Mouse (Mus musculus) cerebellum, adult (tissue): Measurements from ENCODE around the gene Krt36.

Source experiments
- ATAC-seq: cut with Nextera tagmentation; 2 replicates; pipeline ENCODE4 v1.9.2; 2017; ENCODE audit warnings: mild to moderate bottlenecking, moderate library complexity, mixed read lengths; ENCODE audit not compliant: insufficient number of reproducible peaks, low FRiP score, low TSS enrichment

The Krt36 gene

DNA sequence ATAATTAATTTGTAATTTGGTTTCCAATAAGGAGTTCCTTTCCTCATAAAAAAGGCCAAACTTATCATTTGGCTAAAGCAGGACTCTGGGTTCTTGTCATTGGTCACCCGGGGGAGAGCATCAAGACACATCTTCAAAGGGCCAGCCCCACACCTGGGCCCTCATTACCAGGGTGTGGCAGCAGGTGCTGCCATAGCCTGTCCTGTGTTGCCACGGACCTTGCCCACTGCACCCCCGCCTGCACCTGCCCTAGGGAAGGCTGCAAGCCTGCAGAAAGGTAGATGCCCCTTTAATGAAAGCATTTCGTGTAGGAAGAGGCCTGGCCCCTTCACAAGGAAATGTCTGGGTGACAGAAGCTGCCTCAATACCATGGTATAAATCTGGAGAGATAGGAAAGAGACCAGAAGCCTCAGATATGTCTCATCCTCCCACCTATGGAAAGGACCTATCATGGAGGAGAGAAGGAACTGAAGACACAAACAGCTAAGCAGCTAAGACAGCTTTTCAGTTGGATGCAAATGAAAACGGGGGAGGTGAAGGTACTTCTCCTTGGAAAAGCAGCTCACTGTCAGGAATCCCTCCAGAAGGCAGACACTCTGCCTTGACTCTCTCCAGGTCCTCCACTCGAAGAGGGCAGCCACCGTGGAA, 16.9 kb downstream of the Krt36 start:
- ATAC-seq = no peak

DNA sequence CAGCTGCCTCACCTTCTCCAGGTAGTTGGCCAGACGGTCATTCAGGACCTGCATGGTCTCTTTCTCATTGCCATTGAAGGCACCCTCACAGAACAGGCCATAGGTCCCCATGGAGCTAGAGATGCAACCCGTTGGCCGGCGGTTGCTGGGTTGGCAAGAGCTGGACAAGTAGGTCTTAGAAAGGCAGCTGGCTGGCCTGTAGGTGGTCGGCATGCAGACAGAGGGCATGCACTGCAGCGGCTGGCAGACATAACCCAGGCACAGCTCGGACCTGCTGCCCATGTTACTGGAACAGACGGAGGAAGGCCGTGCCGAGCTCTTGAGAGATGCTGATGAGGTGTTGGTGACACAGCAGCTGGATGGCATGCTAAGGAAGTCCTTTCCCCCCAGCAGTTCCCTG, 17.6 kb downstream of the Krt36 start, which contains the start of gene Krt32:
TSS of gene Krt32 (minus strand) at position 366 of the 400 bp plus-strand sequence.
- ATAC-seq = no peak

DNA sequence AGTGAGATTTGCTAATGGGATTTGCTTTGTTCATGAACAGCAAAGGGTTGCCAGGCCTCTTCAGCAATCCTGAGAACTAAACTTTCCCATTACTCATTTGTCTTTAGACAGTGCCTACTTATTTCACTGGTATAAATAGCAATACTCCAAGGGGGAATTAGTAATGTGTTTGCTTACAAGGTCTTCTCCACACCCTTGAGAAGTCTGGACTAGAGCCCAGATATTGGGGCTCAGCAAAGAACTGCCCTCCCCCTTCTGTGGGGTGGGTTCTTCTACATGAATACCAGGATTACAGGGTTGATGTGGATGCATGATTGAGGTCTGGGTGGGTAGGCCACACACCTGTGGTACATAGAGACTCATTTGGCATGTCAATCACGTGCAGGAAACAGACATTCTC, 31.6 kb downstream of the Krt36 start:
- no peak for ATAC-seq

DNA sequence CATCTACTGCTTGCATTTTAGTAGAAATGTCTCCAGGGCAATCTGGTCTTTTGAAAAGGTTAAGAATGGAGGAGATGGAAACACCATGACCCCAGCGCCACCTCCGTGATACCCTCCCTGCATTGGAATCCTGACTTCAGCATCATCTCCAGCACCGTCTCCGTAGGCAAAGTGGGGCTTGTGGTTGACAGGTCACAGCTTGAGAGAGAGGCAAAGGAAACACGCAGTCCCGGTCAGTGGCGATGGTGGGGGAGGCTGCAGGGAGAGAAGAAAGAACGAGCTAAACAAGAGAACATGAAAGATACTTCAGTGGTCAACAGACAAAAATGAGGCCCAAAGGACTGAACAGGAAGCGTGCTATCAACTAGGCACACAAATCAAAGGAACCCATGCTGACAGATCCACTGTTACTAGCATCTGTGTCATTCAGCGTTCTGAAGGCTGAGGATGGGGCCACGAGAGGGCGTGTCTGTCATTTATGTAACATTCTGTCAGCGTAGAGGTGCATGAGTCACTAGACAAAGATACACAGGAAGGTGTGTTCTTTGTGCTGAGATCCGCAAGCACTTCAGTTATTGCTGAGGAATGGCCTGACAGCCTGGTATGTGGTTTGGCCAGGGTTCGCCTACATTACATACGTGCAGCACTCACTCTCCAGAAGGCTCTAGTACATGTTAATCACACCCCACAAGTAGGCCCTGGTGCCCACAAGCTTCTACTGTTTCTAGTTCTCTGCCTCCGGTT, 38.0 kb downstream of the Krt36 start:
- ATAC-seq = no peak

DNA sequence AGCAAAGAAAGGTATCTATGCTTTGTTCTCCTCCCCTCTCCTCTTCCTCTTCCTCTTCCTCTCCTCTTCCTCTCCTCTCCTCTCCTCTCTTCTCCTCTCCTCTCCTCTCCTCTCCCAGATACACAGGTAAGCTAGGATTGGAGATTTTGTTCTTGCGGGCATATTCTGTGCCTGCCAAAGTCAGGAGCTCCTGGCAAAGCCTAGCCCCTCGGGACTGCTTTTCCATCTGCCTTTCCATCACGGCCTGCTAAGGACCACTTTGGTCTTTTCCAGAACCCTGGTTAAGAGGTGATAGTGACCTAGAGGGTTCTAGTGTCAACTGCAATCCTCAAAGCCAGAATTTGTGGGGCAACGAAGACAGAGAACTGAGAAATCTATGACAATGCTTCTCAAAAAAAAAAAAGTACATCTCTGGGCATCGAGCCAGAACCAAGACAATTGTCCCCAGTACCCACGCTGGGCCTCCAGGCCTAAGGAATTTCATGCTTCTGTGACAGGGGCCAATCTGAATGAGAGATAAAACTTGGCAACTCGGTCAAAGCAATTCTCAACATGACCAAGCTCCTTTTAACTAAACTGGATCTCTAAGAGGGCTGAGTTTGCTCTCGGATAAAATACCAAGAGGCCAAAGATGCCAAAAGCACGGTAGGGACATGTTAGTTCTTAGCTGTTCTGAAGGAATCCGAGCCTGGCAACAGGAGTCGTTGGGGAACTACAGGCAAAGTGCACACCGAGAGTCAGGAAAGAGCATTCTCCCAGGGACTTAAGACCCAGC, 39.0 kb downstream of the Krt36 start:
- ATAC-seq = no peak

DNA sequence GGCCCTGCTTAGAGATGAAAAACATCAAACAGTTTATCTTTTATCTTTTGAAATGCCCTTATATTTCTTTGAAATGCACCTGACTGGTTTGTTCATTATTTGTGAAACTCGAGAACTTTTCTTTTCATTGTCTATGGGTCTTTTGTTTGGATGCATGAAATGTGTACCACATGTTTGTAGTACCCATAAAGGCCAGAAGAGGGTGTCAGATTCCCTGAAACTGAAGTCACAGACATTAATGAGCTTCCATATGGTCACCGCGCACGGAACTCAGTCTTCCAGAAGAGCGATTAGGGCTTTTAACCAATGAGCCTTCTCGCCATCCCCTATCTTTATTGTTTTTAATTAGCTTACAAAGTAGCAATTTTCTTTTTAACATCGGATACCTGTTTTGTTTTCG, 46.6 kb downstream of the Krt36 start:
- no peak for ATAC-seq

DNA sequence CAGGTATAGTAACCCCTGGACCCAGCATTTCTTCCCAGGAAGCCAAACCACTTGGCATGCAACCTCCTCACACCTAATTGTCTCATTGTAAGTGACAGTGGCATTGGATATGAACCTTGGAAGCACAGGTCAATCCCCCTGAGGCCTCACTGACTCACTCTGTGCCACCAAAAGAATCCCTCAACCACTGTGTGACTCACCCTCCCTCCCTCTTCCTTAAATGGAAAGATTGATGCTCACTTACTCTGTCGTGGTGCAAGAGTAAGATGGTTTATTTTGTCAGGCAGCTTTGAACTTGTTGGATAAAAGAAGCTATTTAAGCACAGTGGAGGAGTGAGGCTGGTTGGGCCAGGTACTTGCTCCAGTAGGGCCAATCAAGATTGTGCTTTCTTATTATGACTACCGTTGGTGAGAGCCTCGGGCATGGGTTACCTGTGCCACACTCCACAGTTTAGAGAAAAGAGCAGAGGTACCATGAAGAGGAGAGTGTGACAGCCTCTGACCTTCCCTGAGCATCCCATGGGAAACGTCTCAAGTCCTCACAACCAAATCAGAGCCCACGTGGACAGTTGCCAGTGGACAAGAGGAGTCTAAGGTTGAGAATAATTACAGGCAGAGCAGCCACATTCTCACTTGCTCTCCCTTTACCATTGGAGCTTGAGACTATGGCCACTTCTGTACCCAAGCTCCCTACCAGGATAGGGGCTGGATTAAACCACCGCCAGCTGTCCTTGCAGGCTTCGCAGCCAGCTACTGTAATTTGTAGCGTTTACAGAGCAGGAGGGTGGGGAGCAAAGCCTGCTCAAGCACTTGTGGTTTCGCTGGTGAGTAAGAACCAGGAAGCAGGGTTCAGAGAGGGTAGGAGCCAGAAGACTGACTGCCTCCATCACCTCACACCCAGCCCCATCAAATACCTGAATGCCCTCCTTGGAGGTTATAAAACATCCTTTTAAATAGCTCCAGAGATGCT, 49.5 kb downstream of the Krt36 start:
- no peak for ATAC-seq
